Mouse (Mus musculus): ENCODE results near the gene Ankrd2. TPM values are rescaled to one million over a fixed set of nuclear protein-coding genes. Genes with fewer than 3 reads are reported as not detected.
A peak's percentile ranks its signal among the peaks of the same experiment; 100 is the strongest.

The Ankrd2 gene
- polyA plus RNA-seq, 1 experiment from 2014 or later = 0.18 TPM

DNA sequence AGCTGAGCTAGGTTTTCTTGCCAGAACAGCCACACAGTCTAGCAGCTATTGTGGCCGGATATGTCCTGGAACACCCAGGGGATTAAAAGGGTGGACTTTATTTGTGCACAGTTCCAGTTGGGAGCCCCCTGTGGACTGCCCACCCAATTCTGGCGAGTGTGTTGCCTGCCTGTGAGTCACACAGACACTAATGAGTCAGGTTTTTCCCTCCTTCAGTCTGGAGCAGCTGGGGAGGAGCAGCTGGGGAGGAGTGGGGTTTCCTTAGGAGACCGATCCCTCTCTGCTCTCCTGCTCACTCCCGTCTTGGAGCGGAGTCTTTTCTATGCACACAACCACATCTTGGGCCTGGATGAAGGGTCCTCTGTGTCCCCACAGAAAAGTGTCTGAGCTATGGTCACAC is 19.0 kb upstream of the Ankrd2 start:
- peak overlapping the region; percentile 52; the same call in 1 of the 2 replicates for H3K27ac ChIP-seq
- 0 out of 2 replicates have a peak, but pooled peaks have one; percentile 9 for ATAC-seq
- no peak overlapping the region for H3K4me2 ChIP-seq (replicated peaks)
- H3K9me3 ChIP-seq = no peaks in the 10 kb centered on the region
- no peak overlapping the region for H3K9ac ChIP-seq
- no peaks in the 10 kb centered on the region for H3K27me3 ChIP-seq (replicated peaks)
- 57% methylated on average over 5 of the region's 5 CpGs for WGBS
- H3K36me3 ChIP-seq = no peaks in the 10 kb centered on the region
- H3K4me3 ChIP-seq (replicated peaks) = no peak overlapping the region
- peaks cover 10% of the 10 kb centered on the region; the same call in 1 of the 2 replicates for H3K4me1 ChIP-seq (replicated peaks)

DNA sequence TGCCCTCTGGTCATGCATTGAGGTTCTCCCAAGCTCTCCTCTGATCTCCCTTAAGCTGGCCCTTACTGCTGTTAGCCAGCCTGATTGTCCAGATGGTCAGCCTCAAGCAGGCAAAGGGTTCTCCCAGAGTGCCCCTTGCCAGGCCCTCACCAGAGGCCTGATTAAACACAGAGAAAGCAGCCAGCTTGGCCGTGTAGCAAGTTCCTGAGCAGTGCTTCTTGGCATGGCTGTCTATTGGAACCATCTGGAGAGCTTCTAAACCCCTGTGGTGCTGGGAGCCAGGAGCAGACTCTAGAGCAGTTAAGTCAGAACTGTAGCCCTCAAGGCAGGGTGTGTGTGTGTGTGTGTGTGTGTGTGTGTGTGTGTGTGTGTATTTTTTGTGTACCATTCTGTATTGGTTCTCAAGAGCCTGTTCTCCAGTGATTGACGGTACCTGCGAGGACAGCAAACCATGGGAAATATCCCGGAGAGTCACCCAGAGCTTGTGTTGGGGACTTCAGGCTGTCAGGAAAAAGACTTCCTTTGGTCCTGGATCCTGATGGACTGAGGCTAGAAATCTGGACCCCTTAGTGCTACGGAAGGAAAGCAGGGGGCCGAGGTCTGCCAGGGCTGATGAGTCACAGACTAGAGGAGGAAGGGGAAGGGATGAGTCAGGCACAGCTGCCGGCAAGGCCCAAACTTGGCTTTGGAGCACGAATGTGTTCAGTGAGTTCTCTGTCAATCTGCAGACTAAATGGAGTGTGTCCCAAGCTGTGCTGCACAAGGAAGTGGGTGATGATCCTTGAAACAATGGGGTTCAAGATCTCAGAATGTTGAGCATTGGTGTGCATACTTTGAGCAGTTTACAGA is 18.2 kb upstream of the Ankrd2 start:
- H3K4me3 ChIP-seq (replicated peaks) = no peak overlapping the region
- WGBS = 48% methylated on average over 8 of the region's 8 CpGs
- H3K36me3 ChIP-seq = no peaks in the 10 kb centered on the region
- H3K4me1 ChIP-seq (replicated peaks) = peaks cover 10% of the 10 kb centered on the region; the same call in 1 of the 2 replicates
- H3K9ac ChIP-seq = no peak overlapping the region
- H3K27ac ChIP-seq = peak overlapping the region; percentile 52
- H3K9me3 ChIP-seq = no peaks in the 10 kb centered on the region
- no peak overlapping the region for H3K4me2 ChIP-seq (replicated peaks)
- H3K27me3 ChIP-seq (replicated peaks) = no peaks in the 10 kb centered on the region
- peak; percentile 55; the same call in 1 of the 2 replicates for ATAC-seq

DNA sequence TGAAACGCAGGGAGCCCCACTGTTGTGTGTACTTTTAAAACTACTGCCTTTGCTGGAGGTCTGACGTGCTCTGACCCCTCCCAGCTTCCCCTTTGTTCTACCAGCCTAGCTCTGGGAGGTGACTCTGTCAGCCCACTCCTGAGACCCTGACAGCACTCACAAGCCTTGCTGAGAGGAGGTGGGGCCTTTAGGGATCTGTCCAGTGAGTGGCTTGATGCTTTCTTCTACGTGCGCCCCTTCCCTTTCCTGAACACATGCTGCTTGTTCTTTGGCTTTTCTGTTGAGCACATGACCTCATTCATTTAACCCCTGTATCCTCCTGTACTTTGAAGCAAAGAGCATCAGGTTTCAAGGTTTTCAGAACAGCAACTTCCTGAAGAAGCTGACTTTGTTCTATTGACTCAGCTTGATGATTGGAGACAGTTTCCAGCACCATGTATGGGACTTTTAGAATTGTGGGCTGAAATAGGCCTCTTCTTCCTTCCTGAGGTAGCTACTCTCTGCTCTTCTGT is 16.7 kb upstream of the Ankrd2 start:
- Histone ChIP-seq H3K4me3 (replicated peaks) (no peak overlapping the region), H3K27me3 (replicated peaks) (no peaks in the 10 kb centered on the region), H3K9ac (0 out of 2 replicates have a peak overlapping the region, but pooled peaks have one; percentile 3), H3K4me2 (replicated peaks) (no peak overlapping the region), H3K36me3 (no peaks in the 10 kb centered on the region), H3K27ac (0 out of 2 replicates have a peak overlapping the region, but pooled peaks have one; percentile 32), H3K4me1 (replicated peaks) (peaks cover 10% of the 10 kb centered on the region; the same call in 1 of the 2 replicates), H3K9me3 (no peaks in the 10 kb centered on the region)
- 52% methylated on average over 4 of the region's 4 CpGs for WGBS
- 0 out of 2 replicates have a peak, but pooled peaks have one; percentile 50 for ATAC-seq

- H3K4me1 ChIP-seq (replicated peaks) = peaks cover 10% of the 10 kb centered on the region; the same call in 1 of the 2 replicates
Measured at GRCm38 (mm10) chr19:42021681-42022541, 13.9 kb upstream of the Ankrd2 start.

DNA sequence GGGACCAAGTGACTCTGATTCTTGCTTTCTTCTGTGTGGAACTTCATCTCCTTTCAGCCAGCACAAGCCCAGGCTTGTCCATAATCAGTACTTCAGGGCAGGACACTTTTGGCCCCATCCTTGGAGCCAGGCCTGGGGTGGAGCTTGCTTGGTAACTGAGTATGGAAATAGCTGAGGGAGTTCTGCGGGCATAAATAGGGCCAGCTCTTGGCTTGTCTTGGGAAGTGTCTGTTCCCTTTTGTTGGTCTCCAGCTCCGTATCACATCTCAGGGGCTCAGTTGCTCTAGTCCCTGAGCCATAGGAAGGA is 13.3 kb upstream of the Ankrd2 start:
- no peaks in the 10 kb centered on the region for H3K36me3 ChIP-seq
- peaks cover 6% of the 10 kb centered on the region; the same call in 1 of the 2 replicates for H3K4me1 ChIP-seq (replicated peaks)
- H3K27me3 ChIP-seq (replicated peaks) = no peaks in the 10 kb centered on the region
- no peaks in the 10 kb centered on the region for H3K9me3 ChIP-seq
- H3K4me3 ChIP-seq (replicated peaks) = no peak overlapping the region
- no peak overlapping the region for H3K9ac ChIP-seq
- no peak overlapping the region for H3K27ac ChIP-seq
- 85% methylated on average over 2 of the region's 2 CpGs for WGBS
- no peak overlapping the region for H3K4me2 ChIP-seq (replicated peaks)
- ATAC-seq = no peak

More at GRCm38 (mm10) chr19:42021681-42022541, 13.9 kb upstream of the Ankrd2 start:
- Histone ChIP-seq H3K9me3 (no peaks in the 10 kb centered on the region), H3K4me2 (replicated peaks) (no peak overlapping the region), H3K27ac (no peak overlapping the region), H3K9ac (no peak overlapping the region), H3K27me3 (replicated peaks) (no peaks in the 10 kb centered on the region), H3K36me3 (no peaks in the 10 kb centered on the region), H3K4me3 (replicated peaks) (no peak overlapping the region)
- no peak for ATAC-seq
- 77% methylated on average over 10 of the region's 10 CpGs for WGBS

GRCm38 (mm10) chr19:42026158-42026557 is 9.6 kb upstream of the Ankrd2 start:
- no peak overlapping the region for H3K9ac ChIP-seq
- H3K27me3 ChIP-seq (replicated peaks) = no peaks in the 10 kb centered on the region
- H3K4me1 ChIP-seq (replicated peaks) = no peaks in the 10 kb centered on the region
- H3K27ac ChIP-seq = no peak overlapping the region
- H3K9me3 ChIP-seq = no peaks in the 10 kb centered on the region
- H3K4me3 ChIP-seq (replicated peaks) = no peak overlapping the region
- H3K36me3 ChIP-seq = no peaks in the 10 kb centered on the region
- ATAC-seq = peak; percentile 72
- H3K4me2 ChIP-seq (replicated peaks) = no peak overlapping the region
- WGBS = 4% methylated on average over 5 of the region's 5 CpGs

GRCm38 (mm10) chr19:42031112-42031511 is 4.7 kb upstream of the Ankrd2 start:
- no peaks in the 10 kb centered on the region for H3K27me3 ChIP-seq (replicated peaks)
- H3K9ac ChIP-seq = no peak overlapping the region
- no peak overlapping the region for H3K27ac ChIP-seq
- 0 out of 2 replicates have a peak, but pooled peaks cover 5% of the 10 kb centered on the region for H3K36me3 ChIP-seq
- no peak for ATAC-seq
- H3K9me3 ChIP-seq = no peaks in the 10 kb centered on the region
- 81% methylated on average over 5 of the region's 5 CpGs for WGBS
- H3K4me1 ChIP-seq (replicated peaks) = peaks cover 9% of the 10 kb centered on the region; the same call in 1 of the 2 replicates
- H3K4me2 ChIP-seq (replicated peaks) = no peak overlapping the region
- no peak overlapping the region for H3K4me3 ChIP-seq (replicated peaks)

GRCm38 (mm10) chr19:42033611-42034010 is 2.2 kb upstream of the Ankrd2 start:
- H3K4me1 ChIP-seq (replicated peaks) = peaks cover 9% of the 10 kb centered on the region; the same call in 1 of the 2 replicates
- no peak overlapping the region for H3K9ac ChIP-seq
- H3K4me2 ChIP-seq (replicated peaks) = no peak overlapping the region
- H3K4me3 ChIP-seq (replicated peaks) = no peak overlapping the region
- H3K36me3 ChIP-seq = 0 out of 2 replicates have a peak, but pooled peaks cover 5% of the 10 kb centered on the region
- H3K9me3 ChIP-seq = no peaks in the 10 kb centered on the region
- WGBS = 85% methylated on average over 14 of the region's 14 CpGs
- H3K27me3 ChIP-seq (replicated peaks) = no peaks in the 10 kb centered on the region; the same call in 1 of the 2 replicates
- H3K27ac ChIP-seq = no peak overlapping the region
- ATAC-seq = no peak

- no peak overlapping the region; the same call in 1 of the 2 replicates for H3K9ac ChIP-seq
- H3K4me3 ChIP-seq (replicated peaks) = no peak overlapping the region
- peak; percentile 39; the same call in 1 of the 2 replicates for ATAC-seq
- 0 out of 2 replicates have a peak, but pooled peaks cover 5% of the 10 kb centered on the region for H3K36me3 ChIP-seq
- H3K4me2 ChIP-seq (replicated peaks) = no peak overlapping the region
- H3K9me3 ChIP-seq = no peaks in the 10 kb centered on the region
- peaks cover 9% of the 10 kb centered on the region; the same call in 1 of the 2 replicates for H3K4me1 ChIP-seq (replicated peaks)
- WGBS = 73% methylated on average over 9 of the region's 9 CpGs
- H3K27ac ChIP-seq = no peak overlapping the region
- H3K27me3 ChIP-seq (replicated peaks) = no peaks in the 10 kb centered on the region; the same call in 1 of the 2 replicates
Measured at GRCm38 (mm10) chr19:42034146-42034775, 1.5 kb upstream of the Ankrd2 start.

GRCm38 (mm10) chr19:42034881-42035455 is 832 bp upstream of the Ankrd2 start:
- Histone ChIP-seq H3K9ac (no peak overlapping the region), H3K4me2 (replicated peaks) (no peak overlapping the region), H3K27me3 (replicated peaks) (no peaks in the 10 kb centered on the region; the same call in 1 of the 2 replicates), H3K36me3 (0 out of 2 replicates have a peak, but pooled peaks cover 5% of the 10 kb centered on the region), H3K4me1 (replicated peaks) (peaks cover 9% of the 10 kb centered on the region; the same call in 1 of the 2 replicates), H3K27ac (no peak overlapping the region), H3K4me3 (replicated peaks) (no peak overlapping the region), H3K9me3 (no peaks in the 10 kb centered on the region)
- 48% methylated on average over 11 of the region's 11 CpGs for WGBS
- ATAC-seq = peak; percentile 31

- no peak overlapping the region for H3K27ac ChIP-seq
- no peaks in the 10 kb centered on the region; the same call in 1 of the 2 replicates for H3K27me3 ChIP-seq (replicated peaks)
- peaks cover 9% of the 10 kb centered on the region; the same call in 1 of the 2 replicates for H3K4me1 ChIP-seq (replicated peaks)
- H3K4me3 ChIP-seq (replicated peaks) = no peak overlapping the region
- no peak for ATAC-seq
- 0 out of 2 replicates have a peak, but pooled peaks cover 5% of the 10 kb centered on the region for H3K36me3 ChIP-seq
- 90% methylated on average over 3 of the region's 3 CpGs for WGBS
- no peak overlapping the region for H3K9ac ChIP-seq
- H3K9me3 ChIP-seq = no peaks in the 10 kb centered on the region
- no peak overlapping the region for H3K4me2 ChIP-seq (replicated peaks)
Measured at GRCm38 (mm10) chr19:42036357-42036756, 557 bp downstream of the Ankrd2 start.
